Mouse (Mus musculus) small intestine, adult 2 months (tissue): ENCODE measurements around the gene Ngly1.

ENCODE experiments used
- CTCF ChIP-seq: fragments of 200-500 bp; IDR thresholded peaks from 2 replicates; pipeline ENCODE4 v1.5.1; 2012; ENCODE audit warnings: low read depth, mild to moderate bottlenecking, control low read depth, inconsistent platforms, low read length, moderate library complexity, mixed read lengths; ENCODE audit not compliant: insufficient replicate concordance, insufficient read length; ENCODE audit errors: extremely low read depth
- POLR2A ChIP-seq: fragments of 200-500 bp; IDR thresholded peaks from 2 replicates; pipeline ENCODE4 v1.6.1; 2012; ENCODE audit warnings: low read depth, mild to moderate bottlenecking, control low read depth, inconsistent platforms, low read length, moderate library complexity

DNA sequence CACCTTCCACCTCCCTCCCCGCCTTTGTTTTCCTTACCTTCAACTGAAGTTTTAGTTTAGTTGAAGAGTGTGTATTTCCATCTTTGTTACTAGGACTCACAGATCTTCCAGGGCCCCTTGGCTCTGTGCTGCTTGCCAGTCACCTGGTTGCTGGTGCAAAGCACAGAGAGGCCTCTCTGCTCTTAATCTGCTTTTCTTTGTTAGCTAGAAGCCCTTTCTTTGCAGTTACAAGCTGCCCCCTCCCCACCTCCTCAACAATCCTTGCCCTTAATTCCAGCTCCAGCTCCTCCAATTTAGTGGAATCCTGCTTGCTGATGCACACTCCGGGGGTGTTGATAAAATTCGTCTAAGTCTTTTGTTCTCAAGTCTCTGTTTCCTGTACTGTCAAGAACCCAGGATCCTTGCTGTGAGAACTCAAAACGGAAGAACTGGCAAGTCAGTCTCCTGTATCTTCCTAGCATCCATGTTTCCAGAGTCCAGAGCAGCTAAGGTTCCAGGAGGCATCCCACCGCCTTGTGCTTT lies 79.9 kb downstream of the Ngly1 start:
- TF ChIP-seq POLR2A (no peak), CTCF (no peak)
